In the genomic region with DNA sequence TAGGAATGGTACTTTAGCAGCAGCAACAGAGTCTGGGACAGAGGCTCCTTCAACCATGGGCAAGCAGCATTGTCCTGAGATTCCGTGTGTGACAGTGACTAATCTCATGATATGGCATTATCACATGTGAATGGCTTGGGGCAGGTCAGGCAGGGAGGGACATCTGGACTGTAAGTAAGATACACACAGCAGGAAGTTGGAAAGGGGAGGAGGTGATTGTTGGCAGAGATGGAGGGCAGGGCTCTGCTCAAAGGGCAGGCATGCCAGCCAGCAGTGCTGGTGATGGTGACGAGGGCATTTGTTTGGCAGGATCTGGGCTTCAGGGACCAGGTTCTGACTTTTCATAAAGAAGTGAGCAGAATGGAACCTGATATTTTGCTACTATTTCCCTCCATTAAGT, we compare ENCODE assay signal across 18 mouse cellular contexts. TPM values are rescaled to one million over a fixed set of nuclear protein-coding genes. Genes with fewer than 3 reads are reported as not detected.
DNase-seq lines count a peak whose midpoint lies in the region; ATAC-seq and TF ChIP-seq lines count a peak whose summit lies in the region.
"Had no signal": no experiment of that assay in that cellular context is flagged by ENCODE, and none has a peak within 500 bp of the region (broad histone marks: within the 10 kb centered on the region; RNA-seq: fewer than 3 reads in every experiment).

No protein-coding gene starts in this region.

- no peaks in the 10 kb centered on the region for H3K79me2 ChIP-seq in liver, adult 2 months (ENCODE audit: control insufficient read depth, insufficient read depth, low read length)

- H3K4me1 ChIP-seq in hindbrain, embryonic 15.5 days (replicated peaks), result peaks cover 10% of the 10 kb centered on the region; the same call in 1 of the 2 replicates
- peaks cover 9% of the 10 kb centered on the region for H3K4me1 ChIP-seq in hindbrain, embryonic 12.5 days
- H3K4me1 ChIP-seq in liver, adult 2 months (ENCODE audit: control insufficient read depth, insufficient read depth, low read length), result peaks cover 12% of the 10 kb centered on the region
- H3K4me1 ChIP-seq in liver, embryonic 11.5 days (replicated peaks; ENCODE audit: control insufficient read depth, insufficient read depth, low read length), result peaks cover 11% of the 10 kb centered on the region
- no peaks in the 10 kb centered on the region for H3K4me1 ChIP-seq in stomach, postnatal 0 days (replicated peaks; ENCODE audit: control insufficient read depth, insufficient read depth)
- H3K4me1 ChIP-seq: embryonic facial prominence, embryonic 15.5 days had no signal

- no peak overlapping the region for H3K4me3 ChIP-seq in hindbrain, embryonic 15.5 days
- no peak overlapping the region for H3K4me3 ChIP-seq in hindbrain, embryonic 12.5 days
- H3K4me3 ChIP-seq in liver, adult 2 months (ENCODE audit: insufficient read depth, low read depth, low read length), result no peak overlapping the region
- no peak overlapping the region for H3K4me3 ChIP-seq in liver, embryonic 11.5 days (ENCODE audit: low read depth, low read length)
- H3K4me3 ChIP-seq in stomach, postnatal 0 days (ENCODE audit: low read depth, low read length), result no peak overlapping the region
- H3K4me3 ChIP-seq: embryonic facial prominence, embryonic 15.5 days; limb, embryonic 10.5 days; liver, embryonic 12.5 days had no signal

- H3K27ac ChIP-seq in hindbrain, embryonic 15.5 days (replicated peaks), result peak overlapping the region; percentile 34; the same call in 1 of the 2 replicates
- no peak overlapping the region for H3K27ac ChIP-seq in hindbrain, embryonic 12.5 days
- no peak overlapping the region for H3K27ac ChIP-seq in liver, adult 2 months (replicated peaks; ENCODE audit: insufficient read depth, low read depth, low read length)
- no peak overlapping the region for H3K27ac ChIP-seq in liver, embryonic 11.5 days (ENCODE audit: low read depth, low read length)
- no peak overlapping the region for H3K27ac ChIP-seq in stomach, postnatal 0 days (replicated peaks)
- H3K27ac ChIP-seq: embryonic facial prominence, embryonic 15.5 days; limb, embryonic 10.5 days; liver, embryonic 12.5 days had no signal

- no peak for TF ChIP-seq POLR2A in liver, adult 2 months (IDR thresholded peaks at IDR 0.05; ENCODE audit: extremely low read depth, insufficient read depth, low read length)

- TF ChIP-seq CTCF in liver, adult 2 months (IDR thresholded peaks at IDR 0.05; ENCODE audit: low read depth, low read length), result no peak
- TF ChIP-seq CTCF in stomach, postnatal 0 days (IDR thresholded peaks at IDR 0.05; ENCODE audit: low read depth), result no peak

- no peaks in the 10 kb centered on the region for H3K27me3 ChIP-seq in hindbrain, embryonic 15.5 days
- no peaks in the 10 kb centered on the region for H3K27me3 ChIP-seq in hindbrain, embryonic 12.5 days
- no peaks in the 10 kb centered on the region for H3K27me3 ChIP-seq in liver, adult 2 months (ENCODE audit: control insufficient read depth, insufficient read depth, low read length)
- H3K27me3 ChIP-seq in liver, embryonic 11.5 days (replicated peaks; ENCODE audit: control insufficient read depth, insufficient read depth, low read length), result no peaks in the 10 kb centered on the region
- H3K27me3 ChIP-seq in stomach, postnatal 0 days (ENCODE audit: control insufficient read depth, insufficient read depth, low read length), result no peaks in the 10 kb centered on the region
- H3K27me3 ChIP-seq: embryonic facial prominence, embryonic 15.5 days; liver, embryonic 12.5 days had no signal

- WGBS in hindbrain, embryonic 15.5 days, result 32% methylated on average over 2 of the region's 2 CpGs
- 70% methylated on average over 2 of the region's 2 CpGs for WGBS in hindbrain, embryonic 12.5 days
- WGBS in liver, adult 2 months, result 15% methylated on average over 2 of the region's 2 CpGs
- WGBS in liver, embryonic 11.5 days, result 71% methylated on average over 2 of the region's 2 CpGs
- WGBS in stomach, postnatal 0 days, result 55% methylated on average over 2 of the region's 2 CpGs

- H3K36me3 ChIP-seq in hindbrain, embryonic 15.5 days, result no peaks in the 10 kb centered on the region
- H3K36me3 ChIP-seq in hindbrain, embryonic 12.5 days, result no peaks in the 10 kb centered on the region
- no peaks in the 10 kb centered on the region for H3K36me3 ChIP-seq in liver, adult 2 months (ENCODE audit: control insufficient read depth, insufficient read depth, low read length)
- H3K36me3 ChIP-seq in liver, embryonic 11.5 days (ENCODE audit: control insufficient read depth, insufficient read depth, low read length), result no peaks in the 10 kb centered on the region
- no peaks in the 10 kb centered on the region for H3K36me3 ChIP-seq in stomach, postnatal 0 days (ENCODE audit: control insufficient read depth, insufficient read depth, low read length)
- H3K36me3 ChIP-seq: embryonic facial prominence, embryonic 15.5 days; limb, embryonic 10.5 days; liver, embryonic 12.5 days had no signal

- H3K9me3 ChIP-seq in hindbrain, embryonic 15.5 days, result no peaks in the 10 kb centered on the region
- no peaks in the 10 kb centered on the region for H3K9me3 ChIP-seq in hindbrain, embryonic 12.5 days (replicated peaks)
- no peaks in the 10 kb centered on the region for H3K9me3 ChIP-seq in liver, embryonic 11.5 days (ENCODE audit: control insufficient read depth, low read length)
- no peaks in the 10 kb centered on the region for H3K9me3 ChIP-seq in stomach, postnatal 0 days (ENCODE audit: control insufficient read depth, low read length)
- H3K9me3 ChIP-seq: embryonic facial prominence, embryonic 15.5 days; limb, embryonic 10.5 days; liver, embryonic 12.5 days had no signal

- no peak for TF ChIP-seq EP300 in stomach, postnatal 0 days (optimal IDR thresholded peaks at IDR 0.05)

- H3K9ac ChIP-seq in hindbrain, embryonic 15.5 days, result no peak overlapping the region
- no peak overlapping the region for H3K9ac ChIP-seq in hindbrain, embryonic 12.5 days
- no peak overlapping the region for H3K9ac ChIP-seq in liver, adult 2 months (ENCODE audit: low read depth, low read length)
- H3K9ac ChIP-seq in liver, embryonic 11.5 days (ENCODE audit: low read depth, low read length), result no peak overlapping the region
- no peak overlapping the region for H3K9ac ChIP-seq in stomach, postnatal 0 days (ENCODE audit: low read length)
- H3K9ac ChIP-seq: embryonic facial prominence, embryonic 15.5 days; liver, embryonic 12.5 days had no signal

- peak; percentile 24 to 66 for DNase-seq in heart, adult 18-20 months
- DNase-seq in heart, postnatal 36 days, result no peak
- peak; percentile 83 for DNase-seq in liver, adult 2 months (ENCODE audit: extremely low read depth, low read depth, low spot score)
- no peak for DNase-seq in liver, embryonic 11.5 days (ENCODE audit: low spot score)
- no peak for DNase-seq in stomach, postnatal 0 days (ENCODE audit: low spot score)
- DNase-seq: cerebellum, adult 11 months; cerebellum, postnatal 25 days; kidney, adult 18-20 months; kidney, postnatal 14 days; lung, adult 2 months; right cerebral cortex, postnatal 4 days; thymus, postnatal 14 days had no signal

- ATAC-seq in hindbrain, embryonic 15.5 days (ENCODE audit: low FRiP score, low read depth), result no peak
- ATAC-seq in hindbrain, embryonic 12.5 days (ENCODE audit: low FRiP score), result no peak
- ATAC-seq in liver, embryonic 11.5 days (replicated peaks; ENCODE audit: low FRiP score), result no peak
- ATAC-seq in stomach, postnatal 0 days (ENCODE audit: low FRiP score, low TSS enrichment), result peak; percentile 68
- ATAC-seq: forebrain, embryonic 16.5 days; liver, embryonic 12.5 days had no signal

- intact Hi-C loops in heart, postnatal 36 days (cut with DNase I), result no loop called here

- no peak overlapping the region for H3K4me2 ChIP-seq in hindbrain, embryonic 15.5 days
- H3K4me2 ChIP-seq in hindbrain, embryonic 12.5 days (replicated peaks), result no peak overlapping the region
- H3K4me2 ChIP-seq in liver, embryonic 11.5 days, result no peak overlapping the region
- no peak overlapping the region for H3K4me2 ChIP-seq in stomach, postnatal 0 days (replicated peaks; ENCODE audit: low read depth)
- H3K4me2 ChIP-seq: embryonic facial prominence, embryonic 15.5 days; liver, embryonic 12.5 days had no signal

RNA-seq across cellular contexts. Expression of gene Tob1, which starts 18.1 kb away (rescaled TPM):
- 10 to 100 TPM; 47.5 to 50.4 TPM for total RNA-seq in heart, adult 18-20 months (2021)
- 10 to 100 TPM; 53.0 to 55.2 TPM for total RNA-seq in heart, postnatal 36 days (2021)
- 32.8 and 35.6 TPM in 2 replicates for polyA plus RNA-seq in hindbrain, embryonic 15.5 days (2015; fragmentation: Nextera tagmentation; extraction: Ambion mirVana)
- polyA plus RNA-seq in hindbrain, embryonic 12.5 days (2016; fragmentation: Nextera tagmentation; extraction: Ambion mirVana), result 41.7 and 46.8 TPM in 2 replicates
- 39.9 and 50.1 TPM in 2 replicates for total RNA-seq in liver, adult 2 months (2014; rRNA removed)
- polyA plus RNA-seq in liver, adult 2 months (2012; rRNA removed), result 47.1 and 72.2 TPM in 2 replicates
- polyA plus RNA-seq in liver, embryonic 11.5 days (2014; fragmentation: Nextera tagmentation; extraction: Ambion mirVana), result 18.4 and 18.6 TPM in 2 replicates
- 71.1 and 74.1 TPM in 2 replicates for polyA plus RNA-seq in stomach, postnatal 0 days (2015; fragmentation: Nextera tagmentation; extraction: Ambion mirVana)

RNA-seq across cellular contexts. Expression of gene Wfikkn2, which starts 52.7 kb away (rescaled TPM):
- 1 to 10 TPM; 5.8 to 6.6 TPM for total RNA-seq in heart, adult 18-20 months (2021)
- total RNA-seq in heart, postnatal 36 days (2021), result 1 to 10 TPM; 4.0 to 4.2 TPM
- 6.6 and 7.9 TPM in 2 replicates for polyA plus RNA-seq in hindbrain, embryonic 15.5 days (2015; fragmentation: Nextera tagmentation; extraction: Ambion mirVana)
- polyA plus RNA-seq in hindbrain, embryonic 12.5 days (2016; fragmentation: Nextera tagmentation; extraction: Ambion mirVana), result 6.8 and 9.1 TPM in 2 replicates
- under 0.01 TPM in 1 of 2 replicates, not detected in the other for total RNA-seq in liver, adult 2 months (2014; rRNA removed)
- polyA plus RNA-seq in liver, adult 2 months (2012; rRNA removed), result 0.04 TPM in 1 of 2 replicates, not detected in the other
- polyA plus RNA-seq in liver, embryonic 11.5 days (2014; fragmentation: Nextera tagmentation; extraction: Ambion mirVana), result 0.36 and 0.38 TPM in 2 replicates
- polyA plus RNA-seq in stomach, postnatal 0 days (2015; fragmentation: Nextera tagmentation; extraction: Ambion mirVana), result 1.4 and 1.9 TPM in 2 replicates

Comparison
In these comparisons a context has a peak if more than half of its experiments do, and no peak if none do; other contexts are left out.
1. DNase-seq: peak in heart, adult 18-20 months (2 of 2) and liver, adult 2 months (single experiment); none in heart, postnatal 36 days (0 of 2), liver, embryonic 11.5 days (single experiment) and stomach, postnatal 0 days (single experiment).